Mouse (Mus musculus) adrenal gland, adult (tissue): Measurements from ENCODE around the gene Myocd.

Experiments
- DNase-seq, 2 experiments: peaks; one replicate each; pipeline ENCODE4 v3.0.0; 2022 to 2023; ENCODE audit warnings: low spot score in 1 of 2; ENCODE audit not compliant: inconsistent age in 2 of 2

Myocd gene

GRCm38 (mm10) chr11:65148441-65148840 lies 121.3 kb downstream of the Myocd start:
- DNase-seq: peak; percentile 32 to 60

- DNase-seq: no peak
Observed at GRCm38 (mm10) chr11:65142838-65143417, 126.9 kb downstream of the Myocd start.

GRCm38 (mm10) chr11:65139030-65139429 lies 130.8 kb downstream of the Myocd start:
- no peak for DNase-seq

GRCm38 (mm10) chr11:65137145-65137652 lies 132.6 kb downstream of the Myocd start:
- no peak for DNase-seq

GRCm38 (mm10) chr11:65135251-65135739 lies 134.5 kb downstream of the Myocd start:
- peak; percentile 25 to 58 for DNase-seq

- DNase-seq: no peak
Observed at GRCm38 (mm10) chr11:65133661-65134060, 136.1 kb downstream of the Myocd start.

GRCm38 (mm10) chr11:65129110-65129509 lies 140.7 kb downstream of the Myocd start:
- DNase-seq: no peak

GRCm38 (mm10) chr11:65128666-65129065 lies 141.1 kb downstream of the Myocd start:
- DNase-seq: peak; percentile 43 to 81

- peak in 1 of 2 experiments; percentile 30 for DNase-seq
Observed at GRCm38 (mm10) chr11:65126566-65126965, 143.2 kb downstream of the Myocd start.
